Mouse (Mus musculus): ENCODE measurements around the gene Focad. TPM values are rescaled to one million over a fixed set of nuclear protein-coding genes. Genes with fewer than 3 reads are reported as not detected.

Gene Focad
- total RNA-seq, 4 experiments from 2014 or later: 15.3 to 22.0 (median 18.6) TPM

- DNase-seq (ENCODE audit: low spot score): no peak
These were observed 206.6 kb downstream of the Focad start for GRCm38 (mm10) chr4:88300832-88301621.

GRCm38 (mm10) chr4:88302291-88302690 lies 207.9 kb downstream of the Focad start:
- peak; percentile 34 for DNase-seq (ENCODE audit: low spot score)

- no peak for DNase-seq (ENCODE audit: low spot score)
These were observed 213.3 kb downstream of the Focad start for GRCm38 (mm10) chr4:88307691-88308090.

GRCm38 (mm10) chr4:88308342-88309116 lies 214.1 kb downstream of the Focad start:
- DNase-seq (ENCODE audit: low spot score): no peak

GRCm38 (mm10) chr4:88309676-88310075 lies 215.2 kb downstream of the Focad start:
- peak; percentile 7 for DNase-seq (ENCODE audit: low spot score)

- DNase-seq (ENCODE audit: low spot score): no peak
These were observed 220.5 kb downstream of the Focad start for GRCm38 (mm10) chr4:88314898-88315297.

GRCm38 (mm10) chr4:88320067-88320466 lies 225.6 kb downstream of the Focad start:
- no peak for DNase-seq (ENCODE audit: low spot score)

GRCm38 (mm10) chr4:88325392-88325791 lies 231.0 kb downstream of the Focad start:
- no peak for DNase-seq (ENCODE audit: low spot score)

GRCm38 (mm10) chr4:88334533-88334932 lies 240.1 kb downstream of the Focad start:
- DNase-seq (ENCODE audit: low spot score): no peak

- DNase-seq (ENCODE audit: low spot score): no peak
These were observed 242.3 kb downstream of the Focad start for GRCm38 (mm10) chr4:88336753-88337152.

- DNase-seq (ENCODE audit: low spot score): no peak
These were observed 242.9 kb downstream of the Focad start for GRCm38 (mm10) chr4:88337365-88337764.

- no peak for DNase-seq (ENCODE audit: low spot score)
These were observed 243.7 kb downstream of the Focad start for GRCm38 (mm10) chr4:88338130-88338529.

GRCm38 (mm10) chr4:88344468-88344867 lies 250.0 kb downstream of the Focad start:
- no peak for DNase-seq (ENCODE audit: low spot score)

GRCm38 (mm10) chr4:88345065-88345464 lies 250.6 kb downstream of the Focad start:
- no peak for DNase-seq (ENCODE audit: low spot score)

GRCm38 (mm10) chr4:88345938-88346337 lies 251.5 kb downstream of the Focad start:
- no peak for DNase-seq (ENCODE audit: low spot score)

GRCm38 (mm10) chr4:88350910-88351309 lies 256.5 kb downstream of the Focad start:
- DNase-seq (ENCODE audit: low spot score): peak; percentile 78

- DNase-seq (ENCODE audit: low spot score): no peak
These were observed 262.2 kb downstream of the Focad start for GRCm38 (mm10) chr4:88356652-88357051.

GRCm38 (mm10) chr4:88357431-88357830 lies 263.0 kb downstream of the Focad start:
- no peak for DNase-seq (ENCODE audit: low spot score)

GRCm38 (mm10) chr4:88369951-88370350 lies 275.5 kb downstream of the Focad start:
- DNase-seq (ENCODE audit: low spot score): no peak

- no peak for DNase-seq (ENCODE audit: low spot score)
These were observed 276.4 kb downstream of the Focad start for GRCm38 (mm10) chr4:88370819-88371218.

- no peak for DNase-seq (ENCODE audit: low spot score)
These were observed 278.1 kb downstream of the Focad start for GRCm38 (mm10) chr4:88372293-88373224.

GRCm38 (mm10) chr4:88390036-88390435 lies 295.6 kb downstream of the Focad start:
- DNase-seq (ENCODE audit: low spot score): no peak
